Mouse (Mus musculus) neural tube, embryonic 10.5 days (tissue): ENCODE measurements around the gene Olfr1248.
"Not testable (repeated sequence)": the region's sequence is repeated elsewhere in the genome, so short reads cannot be mapped to it uniquely, and the experiment has no call there.

Experiments
- DNase-seq: peaks from one replicate; pipeline ENCODE4 v3.0.0-alpha.2; 2017; ENCODE audit warnings: low spot score; ENCODE audit errors: extremely low spot score

Gene Olfr1248

DNA sequence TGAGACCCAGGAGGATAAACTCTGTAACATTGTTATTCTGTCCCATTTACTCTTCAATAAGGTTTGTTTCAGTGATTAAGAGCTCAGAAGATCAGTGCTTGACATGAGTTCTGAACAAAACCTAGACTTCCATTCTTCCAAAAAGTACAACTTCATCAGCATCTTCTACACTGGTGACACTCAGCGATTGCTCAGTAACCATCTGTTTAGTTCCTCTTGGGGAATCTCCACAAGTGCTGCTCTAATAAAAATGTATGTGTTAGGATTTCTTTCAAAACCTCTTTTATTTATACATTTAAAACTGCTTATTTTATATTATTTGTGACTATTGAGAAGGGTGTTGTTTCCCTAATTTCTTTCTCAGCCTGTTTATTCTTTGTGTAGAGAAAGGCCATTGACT, at the start of gene Olfr1248:
Gene Olfr1248 (minus strand): TSS at position 101 of the 400 bp plus-strand sequence.
- not testable (repeated sequence) for DNase-seq

DNA sequence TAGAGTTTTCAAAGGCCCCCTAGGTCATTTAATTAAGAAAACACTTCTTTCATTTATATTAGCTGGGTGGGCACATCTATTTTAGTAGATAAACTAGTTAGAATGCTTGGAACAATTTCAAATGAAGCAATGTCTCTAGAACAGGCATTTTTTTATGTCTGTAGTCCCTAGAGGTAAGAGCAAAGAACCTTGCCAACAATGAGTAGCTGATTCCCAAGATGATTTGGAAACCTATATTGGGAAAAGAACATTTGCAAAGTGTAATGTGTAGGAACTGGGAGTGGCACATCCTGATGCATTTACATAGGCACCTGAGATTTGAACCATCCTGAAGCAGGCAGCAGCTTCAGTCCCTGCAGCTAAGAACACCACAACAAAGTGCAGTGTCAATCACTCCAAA, 43.3 kb upstream of the Olfr1248 start, which contains the start of gene Olfr1250:
Gene Olfr1250 (minus strand): TSS at position 101 of the 400 bp plus-strand sequence.
- DNase-seq, result no peak

DNA sequence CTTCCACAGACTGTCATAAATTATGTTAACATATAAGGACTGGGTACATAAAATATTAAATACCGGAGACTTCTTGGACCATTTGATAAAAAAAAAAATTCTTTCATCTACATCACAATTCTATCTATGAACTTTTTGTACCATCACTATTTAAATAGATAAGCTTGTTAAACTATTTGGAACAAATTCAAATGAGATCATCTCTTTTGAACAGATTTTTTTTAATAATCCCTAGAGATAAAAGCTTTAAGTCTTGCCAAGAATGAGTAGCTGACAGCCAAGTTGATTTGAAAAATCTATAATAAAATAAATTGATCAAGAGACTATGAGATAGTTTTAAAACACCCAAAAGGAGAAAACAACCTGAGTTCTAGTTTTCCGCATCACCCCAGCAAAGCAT, 16.8 kb upstream of the Olfr1248 start, which contains the start of gene Olfr1249:
Gene Olfr1249 (minus strand): TSS at position 101 of the 400 bp plus-strand sequence.
- DNase-seq, result no peak

DNA sequence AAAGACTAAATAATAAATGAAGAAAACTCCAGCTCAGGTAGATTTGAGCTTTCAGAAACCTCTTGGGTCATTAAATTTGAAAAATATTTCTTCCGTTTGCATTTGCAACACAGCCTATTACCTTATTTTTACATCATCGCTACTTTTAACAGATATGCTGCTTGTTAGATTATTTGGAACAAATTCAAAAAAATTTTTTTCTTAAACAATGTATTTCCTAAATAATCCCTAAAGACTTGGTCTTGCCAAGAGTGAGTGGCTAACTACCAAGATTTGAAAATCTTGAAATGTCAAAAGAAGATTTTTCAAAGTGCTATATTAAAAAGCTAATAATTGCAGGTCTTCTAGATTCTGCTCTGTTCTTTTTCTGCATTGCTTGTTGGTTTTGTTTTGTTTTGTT, 4.0 kb downstream of the Olfr1248 start, which contains the start of gene Olfr1247:
Gene Olfr1247 (minus strand): TSS at position 101 of the 400 bp plus-strand sequence.
- no peak for DNase-seq

DNA sequence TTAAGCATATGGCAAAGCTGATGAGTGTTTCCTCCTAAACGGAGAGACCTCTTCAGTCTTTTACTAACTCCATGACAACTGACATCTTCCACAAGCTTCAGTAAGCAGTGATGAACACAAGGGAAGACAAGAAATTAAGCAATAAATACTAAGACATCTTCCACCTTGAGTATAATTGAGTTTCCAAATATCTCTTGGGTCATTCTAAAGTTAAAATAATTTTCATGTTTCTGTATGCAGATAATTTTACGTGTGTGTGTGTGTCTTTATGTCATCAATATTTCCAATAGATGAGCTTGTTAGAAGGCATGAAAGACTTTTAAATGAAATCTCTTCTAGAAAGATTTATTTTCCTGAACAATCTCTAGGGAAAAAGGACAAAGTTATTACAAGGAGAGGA, 25.0 kb downstream of the Olfr1248 start, which contains the start of gene Olfr1246:
Gene Olfr1246 (minus strand): TSS at position 101 of the 400 bp plus-strand sequence.
- DNase-seq, result no peak

- DNase-seq, result no peak
Measured at GRCm38 (mm10) chr2:89578347-89578746, 39.7 kb downstream of the Olfr1248 start, which contains the start of gene Olfr1245. Olfr1245 (minus strand) TSS chr2:89578447.
